Mouse (Mus musculus) heart, adult 11 months (tissue): ENCODE results near the gene Acot3.

ENCODE experiments used
- DNase-seq: peaks from one replicate; pipeline ENCODE4 v3.0.0; 2022

Acot3 gene

DNA sequence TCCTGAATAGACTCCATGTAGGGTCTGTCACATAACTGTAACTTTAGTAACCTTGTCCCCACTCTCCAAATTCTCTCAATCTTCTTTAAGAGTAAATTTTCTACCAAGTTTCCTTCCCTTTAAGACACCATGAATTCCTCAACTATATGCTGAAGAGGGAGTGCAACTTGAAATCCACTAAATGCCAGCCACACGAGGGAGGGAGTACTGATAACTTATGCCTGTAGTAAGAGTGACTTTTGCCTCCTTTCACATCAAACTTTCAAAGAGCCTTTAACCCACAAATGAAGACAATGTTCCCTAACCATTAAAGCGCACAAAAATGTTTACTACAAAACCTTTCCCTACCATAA is 49.5 kb downstream of the Acot3 start:
- no peak for DNase-seq

DNA sequence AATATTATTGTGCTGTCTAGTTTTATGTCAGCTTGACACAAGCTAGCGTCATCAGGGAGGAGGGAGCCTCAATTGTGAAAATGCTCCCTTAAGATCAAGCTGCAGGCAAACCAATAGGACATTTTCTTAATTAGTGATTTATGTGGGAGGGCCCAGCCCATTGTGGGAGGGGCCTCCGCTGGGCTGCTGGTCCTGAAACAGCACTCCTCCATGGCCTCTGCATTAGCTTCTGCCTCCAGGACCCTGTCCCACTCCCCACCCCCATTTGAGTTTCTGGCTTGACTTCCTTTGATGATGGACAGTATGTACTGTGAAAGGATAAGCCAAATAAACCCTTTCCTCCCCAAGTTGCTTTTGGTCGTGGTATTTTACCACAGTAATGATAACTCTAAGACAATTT is 55.1 kb downstream of the Acot3 start:
- DNase-seq, result peak; percentile 75

DNA sequence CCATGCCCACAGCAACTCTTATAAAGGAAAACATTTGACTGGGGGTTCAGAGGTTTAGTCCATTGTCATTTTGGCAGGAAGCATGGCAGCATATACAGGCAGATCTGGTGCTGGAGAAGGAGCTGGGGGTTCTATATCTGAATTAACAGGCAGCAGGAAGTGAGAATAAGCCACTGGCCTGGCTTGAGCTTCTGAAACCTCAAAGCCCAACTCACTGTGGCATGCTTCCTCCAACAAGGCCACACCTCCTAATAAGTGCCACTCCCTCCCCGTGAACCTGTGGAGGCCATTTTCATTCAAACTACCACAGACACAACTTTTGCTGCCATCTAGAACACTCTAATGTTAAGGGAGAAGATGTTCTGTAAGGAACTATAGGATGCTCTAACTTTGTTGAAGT is 55.7 kb downstream of the Acot3 start:
- DNase-seq, result peak; percentile 31

DNA sequence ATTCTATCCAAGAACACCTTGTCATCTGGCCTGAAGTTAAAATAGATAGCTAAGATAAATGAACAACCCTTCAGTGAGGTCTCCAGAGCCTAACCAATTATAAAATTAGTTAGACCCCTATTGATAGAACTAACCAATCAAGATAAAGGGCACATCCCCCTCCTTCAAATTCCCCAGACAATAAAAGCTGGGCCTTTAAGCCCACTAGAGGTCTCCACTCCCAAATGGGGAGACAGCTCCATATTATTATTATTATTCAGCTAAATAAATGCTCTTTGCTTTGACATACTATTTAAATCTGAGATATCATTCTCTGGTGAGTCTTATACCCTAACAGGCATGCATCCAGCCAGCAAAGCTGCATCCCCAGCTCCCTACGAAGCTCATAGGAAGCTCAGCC is 58.0 kb downstream of the Acot3 start:
- DNase-seq, result peak; percentile 25
